Mouse (Mus musculus): ENCODE data around the gene Gpx4.

DNA sequence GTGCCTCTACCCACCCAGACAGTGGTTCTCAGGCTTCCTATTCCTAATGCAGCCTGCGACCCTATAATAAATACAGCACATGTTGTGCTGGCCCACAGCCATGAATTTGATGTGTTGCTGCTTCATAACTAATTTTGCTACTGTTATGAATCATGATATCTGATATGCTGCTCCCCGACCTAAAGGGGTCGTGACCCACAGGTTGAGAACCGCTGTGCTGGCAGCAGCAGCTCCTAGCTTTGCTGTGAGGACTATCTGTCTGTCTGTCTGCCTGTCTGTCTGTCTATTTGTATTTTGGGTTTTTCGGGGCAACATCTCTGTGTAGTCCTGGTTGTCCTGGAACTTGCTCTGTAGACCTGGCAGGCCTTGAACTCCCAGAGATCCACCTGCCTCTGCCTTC is 23.2 kb upstream of the Gpx4 start:
- TF ChIP-seq TAL1 (IDR thresholded peaks at IDR 0.05; ENCODE audit: low read length) (no peak), GATA1 (IDR thresholded peaks at IDR 0.05; ENCODE audit: low read length) (no peak)

Measured in erythroblast, embryonic 14.5 days (primary cell).